Mouse (Mus musculus) brain, embryonic 14.5 days (tissue): ENCODE data around the gene Cym.

ENCODE experiments used
- CTCF ChIP-seq: fragments of 200-500 bp; IDR thresholded peaks from 2 replicates; pipeline ENCODE4 v1.5.1; 2012; ENCODE audit warnings: inconsistent platforms, mild to moderate bottlenecking, moderate library complexity, borderline replicate concordance; ENCODE audit not compliant: insufficient read depth, insufficient read length; ENCODE audit errors: extremely low read depth
- POLR2A ChIP-seq: fragments of 200-500 bp; IDR thresholded peaks from 2 replicates; pipeline ENCODE4 v1.6.1; 2012; ENCODE audit warnings: mild to moderate bottlenecking, inconsistent platforms, borderline replicate concordance; ENCODE audit not compliant: poor library complexity, insufficient read depth, insufficient read length, severe bottlenecking; ENCODE audit errors: extremely low read depth

DNA sequence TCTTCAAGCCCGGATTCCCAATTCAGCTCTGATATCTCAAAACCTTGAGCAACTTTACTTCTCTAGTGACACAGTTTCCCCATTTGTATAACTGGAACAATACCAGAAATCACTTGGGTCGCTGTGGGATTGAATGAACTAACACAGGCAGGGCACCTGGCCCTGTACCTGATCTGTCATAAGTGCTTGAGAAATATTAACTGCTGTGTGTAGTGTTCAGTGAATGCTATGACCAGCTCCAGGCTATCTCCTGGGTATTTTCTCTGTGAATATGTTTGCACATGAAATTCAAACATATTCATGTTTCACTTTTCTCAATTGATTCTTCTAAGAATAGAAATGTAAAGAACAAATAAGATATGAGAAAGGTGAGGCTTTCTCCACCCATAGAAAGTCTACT, 40.7 kb downstream of the Cym start:
- TF ChIP-seq CTCF (no peak), POLR2A (no peak)
